Mouse (Mus musculus) spleen, postnatal 10 days (tissue): ENCODE data around the gene Coro7.
"Not testable (repeated sequence)": the region's sequence is repeated elsewhere in the genome, so short reads cannot be mapped to it uniquely, and the experiment has no call there.

Experiments
- DNase-seq, 2 experiments: peaks; one replicate each; pipeline ENCODE4 v3.0.0; 2021 to 2022; ENCODE audit warnings: low spot score in 2 of 2

Gene Coro7

DNA sequence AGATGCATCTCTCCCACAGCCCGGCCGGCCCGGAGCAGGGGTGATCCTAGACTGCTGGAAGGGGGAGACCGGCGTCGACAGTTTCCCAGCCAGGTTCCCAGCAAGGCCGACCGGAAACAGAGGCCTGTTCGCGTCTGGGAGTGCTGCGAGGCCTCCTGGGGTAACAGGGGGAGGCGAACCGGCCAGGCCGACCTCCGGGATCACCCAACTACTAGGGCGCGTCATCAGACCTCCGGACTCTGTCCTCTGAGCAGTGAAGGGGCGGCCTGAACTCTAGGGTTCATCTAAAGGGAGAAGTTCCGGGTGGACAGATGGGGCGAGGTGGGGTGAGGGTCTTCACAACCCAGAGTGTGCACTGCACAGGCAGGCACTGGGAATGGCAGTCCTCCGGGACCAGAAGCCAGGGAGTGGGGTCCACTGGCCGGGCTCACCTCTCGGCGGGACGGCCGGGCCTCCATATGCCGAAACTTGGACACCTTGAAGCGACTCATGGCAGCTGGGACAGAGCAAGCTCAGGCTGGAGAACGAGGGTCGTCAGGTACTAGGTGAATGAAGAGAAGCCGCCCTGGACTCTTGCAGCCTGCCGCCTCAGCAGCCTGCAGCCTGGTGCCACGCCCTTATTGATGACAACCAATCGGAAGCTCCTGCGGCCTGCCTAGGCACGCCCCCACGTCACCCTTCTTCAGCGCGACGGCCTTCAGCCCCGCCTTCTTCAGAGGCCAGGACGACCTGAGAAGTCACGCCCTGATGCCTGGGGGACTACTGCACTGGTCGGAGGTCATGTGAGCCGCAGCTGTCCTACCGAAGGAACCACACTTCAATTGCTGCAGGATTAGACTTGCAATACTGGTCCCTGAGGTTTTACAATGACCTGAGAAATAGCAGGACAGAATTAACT, at the start of gene Coro7:
Gene Coro7, minus strand, starts transcription at position 657 of the 898 bp plus-strand sequence.
- DNase-seq = peak; percentile 81 to 95

DNA sequence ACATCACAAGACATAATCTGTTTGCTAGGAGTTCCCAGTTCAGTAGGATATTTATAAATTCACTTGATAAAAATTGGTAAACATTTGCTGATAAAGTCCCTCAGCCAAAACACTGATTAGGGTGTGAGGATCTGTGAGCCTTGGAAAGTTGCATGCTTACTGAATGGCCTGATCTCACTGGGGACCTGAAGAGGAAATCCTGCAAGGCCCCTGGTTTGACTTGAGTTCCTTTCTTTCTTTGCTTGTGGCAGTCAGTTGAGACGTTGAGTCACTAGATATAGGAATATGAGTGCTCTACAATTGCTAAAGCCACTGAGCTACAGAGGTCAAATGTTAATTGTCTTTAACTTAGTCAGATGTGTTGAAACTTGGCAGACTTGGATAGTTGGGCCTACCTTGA, 48.4 kb upstream of the Coro7 start:
- no peak for DNase-seq

DNA sequence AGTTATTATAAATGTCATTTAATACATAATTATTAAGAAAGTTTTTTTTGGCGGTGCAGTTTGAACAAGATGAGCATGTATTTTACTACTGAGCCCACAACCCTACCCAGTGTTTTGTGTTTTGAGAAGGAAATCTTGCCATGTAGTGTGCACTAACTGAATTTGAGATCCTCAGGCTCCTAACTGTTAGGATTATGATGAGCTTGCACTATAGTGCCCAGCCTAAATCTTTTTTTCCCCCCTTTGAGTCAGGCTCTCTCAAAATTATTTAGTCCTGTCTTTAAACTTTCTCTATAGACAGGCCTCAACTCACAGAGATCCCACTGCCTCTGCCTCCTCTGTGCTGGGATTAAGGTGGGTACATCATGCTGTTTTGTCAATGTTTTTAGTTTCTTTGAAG, 47.9 kb upstream of the Coro7 start:
- no peak for DNase-seq

DNA sequence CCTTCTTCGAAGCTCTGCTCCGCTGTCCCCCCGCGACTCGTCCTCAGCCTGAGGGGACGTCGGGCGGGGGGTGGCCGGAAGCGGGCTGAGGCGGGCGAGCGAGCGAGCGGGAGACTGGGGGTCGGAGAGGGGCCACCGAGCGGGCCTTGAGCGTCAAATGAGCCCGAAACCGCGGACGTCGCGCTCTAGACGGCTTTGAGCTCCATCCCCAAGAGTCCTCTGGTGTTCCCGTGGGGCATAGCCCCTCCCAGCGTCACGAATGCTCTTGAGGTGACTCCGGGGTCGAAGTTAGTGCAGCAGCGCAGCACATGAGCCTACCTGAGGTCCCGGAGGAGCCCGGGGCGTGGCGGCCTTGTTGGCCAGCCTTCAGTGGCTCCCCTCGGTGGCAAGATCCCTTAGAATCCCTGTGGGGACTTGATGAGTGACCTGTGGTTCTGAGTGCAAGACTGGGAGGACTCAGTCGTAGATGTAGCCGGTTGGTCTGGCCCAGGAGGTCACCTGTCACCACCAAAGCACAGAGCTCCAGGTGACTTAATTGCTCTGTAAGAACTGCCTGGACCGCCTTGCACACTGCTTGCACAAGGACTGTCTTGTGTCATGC, 47.1 kb upstream of the Coro7 start:
- DNase-seq = no peak

DNA sequence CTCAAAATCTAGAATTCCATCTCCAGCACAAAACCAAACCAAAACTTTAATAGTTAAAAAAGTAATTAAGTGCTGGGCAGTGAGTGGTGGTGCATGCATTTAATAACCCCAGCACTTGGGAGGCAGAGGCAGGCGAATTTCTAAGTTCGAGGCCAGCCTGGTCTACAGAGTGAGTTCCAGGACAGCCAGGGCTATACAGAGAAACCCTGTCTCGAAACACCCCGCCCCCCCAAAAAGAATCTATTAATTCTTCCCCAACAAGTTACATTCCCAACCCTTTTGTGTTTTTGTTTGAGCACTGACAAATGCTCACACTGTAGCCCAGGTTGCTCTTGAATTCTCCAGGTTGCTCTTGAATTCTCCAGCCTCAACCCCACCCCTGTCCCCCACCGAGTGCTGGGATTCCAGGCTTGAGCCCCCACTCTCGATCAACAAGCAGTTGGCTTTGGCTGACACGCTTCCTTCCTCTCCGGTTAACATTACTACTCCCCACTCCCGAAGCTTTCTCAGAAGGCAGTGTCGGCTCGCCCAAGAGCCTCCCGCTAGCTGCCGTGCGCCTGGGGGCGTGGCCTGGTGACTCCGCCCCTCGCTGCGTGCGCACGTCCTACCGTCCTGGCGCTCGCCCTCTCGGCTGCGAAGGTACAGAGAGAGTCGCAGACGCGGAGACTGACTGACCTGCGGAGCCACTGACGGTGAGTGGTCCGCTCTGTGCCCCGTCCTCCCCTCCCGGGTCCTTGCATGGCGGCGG, 46.4 kb upstream of the Coro7 start, which contains the start of gene Hmox2:
Gene Hmox2, plus strand, starts transcription at position 582 of the 748 bp plus-strand sequence.
- DNase-seq = peak; percentile 98 to 99

DNA sequence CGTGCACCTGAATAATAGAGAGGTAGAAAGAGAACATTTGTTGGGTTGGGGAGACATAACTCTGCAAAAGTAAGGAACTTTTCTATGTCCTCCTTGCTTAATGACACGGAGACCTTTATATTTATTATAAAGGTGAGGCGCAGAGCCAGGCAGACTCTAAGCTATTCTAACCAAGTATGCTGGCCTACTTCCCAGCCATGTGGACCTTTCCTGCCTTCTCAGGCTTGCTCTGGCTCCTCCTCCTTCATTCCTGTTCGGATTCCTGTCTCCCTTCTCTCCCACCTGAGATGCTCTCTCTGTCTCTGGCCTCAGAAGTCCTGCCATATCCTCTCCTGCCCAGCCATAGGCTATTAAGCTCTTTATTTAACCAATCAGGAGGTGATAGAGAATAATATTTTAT, 45.7 kb upstream of the Coro7 start:
- DNase-seq = no peak

DNA sequence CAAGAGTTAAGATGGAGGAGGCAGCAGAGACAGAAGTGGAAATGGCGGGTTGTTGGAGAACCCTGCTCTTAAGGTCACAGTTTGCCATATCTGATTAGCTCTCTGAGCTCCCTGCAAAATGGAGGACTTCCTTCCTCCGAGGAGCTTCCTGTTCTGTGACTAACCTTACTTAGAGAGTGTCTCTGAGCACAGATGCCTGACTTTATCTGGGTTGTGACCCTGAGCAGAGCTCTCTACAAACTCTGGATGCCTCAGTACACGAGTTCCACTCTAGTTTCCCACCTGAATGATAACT, 43.3 kb upstream of the Coro7 start:
- no peak for DNase-seq

DNA sequence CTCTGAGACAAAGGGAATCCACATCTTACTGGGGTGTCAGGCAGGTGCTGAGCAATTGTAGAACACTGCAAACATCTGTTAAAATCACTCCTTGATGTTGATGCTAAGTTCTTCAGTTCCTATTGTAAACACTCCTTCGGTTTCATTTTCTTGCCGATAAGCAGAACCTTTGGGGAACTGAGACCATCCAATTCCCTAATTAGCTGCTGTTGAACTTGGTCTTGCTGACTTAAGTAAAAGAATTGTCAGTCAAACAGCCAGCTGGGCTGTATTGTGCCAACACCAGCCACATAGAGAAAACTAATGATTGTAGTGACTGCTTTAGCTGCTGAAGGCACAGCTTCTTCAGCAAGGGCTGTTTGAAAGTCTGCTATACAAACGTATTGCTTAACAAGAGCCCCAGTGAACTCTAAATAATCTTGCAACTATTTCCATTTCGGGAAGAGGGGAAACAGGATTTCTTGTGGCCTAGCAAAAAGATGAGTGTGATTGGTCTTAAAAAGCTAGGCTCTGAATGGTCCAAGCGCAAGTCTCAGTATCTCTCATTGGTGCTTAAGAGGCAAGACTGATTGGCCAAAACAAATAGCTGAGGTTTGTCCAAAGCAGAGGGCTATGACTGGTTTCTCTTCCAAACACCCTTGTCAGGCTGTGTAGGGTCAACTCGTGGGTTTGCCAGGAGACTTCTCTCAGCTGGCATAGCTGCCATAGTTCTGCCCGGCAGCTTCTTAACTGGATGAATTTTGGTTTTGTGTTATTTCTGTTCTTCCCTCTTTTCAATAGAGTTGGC, 42.7 kb upstream of the Coro7 start:
- DNase-seq = peak in 1 of 2 experiments; percentile 17

DNA sequence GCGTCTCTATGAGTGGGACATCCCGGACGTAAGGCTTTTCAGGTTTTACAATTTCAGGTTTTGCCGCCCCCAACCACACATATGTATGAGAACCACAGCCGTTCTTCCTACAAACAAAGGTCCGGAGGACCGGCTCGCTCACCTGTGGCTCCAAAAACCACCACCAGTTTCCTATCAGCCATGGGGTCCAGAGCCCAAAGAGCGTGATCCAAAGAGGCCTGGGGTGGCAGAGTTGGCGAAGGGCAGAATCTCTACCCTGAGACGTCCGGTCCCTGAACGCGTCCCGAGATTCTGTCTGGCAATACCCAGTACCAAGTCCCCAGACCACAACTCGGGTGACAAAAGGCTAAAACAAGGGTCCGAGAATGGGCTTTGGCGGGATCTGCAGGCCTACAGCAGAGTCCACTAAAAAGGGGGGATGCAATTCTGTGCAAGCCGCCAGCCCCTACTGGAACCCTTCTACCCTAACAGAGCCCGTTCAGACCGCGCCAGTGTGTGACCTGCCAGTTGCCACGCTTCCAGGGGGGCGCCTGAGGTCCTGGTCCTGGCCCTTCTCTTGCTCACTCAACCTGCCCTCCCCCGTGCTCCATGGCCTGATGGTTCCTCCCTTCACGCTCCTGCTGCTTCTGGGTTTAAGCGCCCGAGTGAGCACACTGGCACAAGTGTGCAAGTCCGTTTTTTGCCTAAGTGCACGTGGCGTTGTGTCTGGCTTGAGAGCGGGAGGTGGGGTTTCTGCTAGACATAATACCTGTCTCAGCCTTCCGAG, 39.4 kb upstream of the Coro7 start, which contains the start of gene Nmral1:
Gene Nmral1, minus strand, starts transcription at position 604 of the 766 bp plus-strand sequence.
- peak; percentile 76 to 79 for DNase-seq

DNA sequence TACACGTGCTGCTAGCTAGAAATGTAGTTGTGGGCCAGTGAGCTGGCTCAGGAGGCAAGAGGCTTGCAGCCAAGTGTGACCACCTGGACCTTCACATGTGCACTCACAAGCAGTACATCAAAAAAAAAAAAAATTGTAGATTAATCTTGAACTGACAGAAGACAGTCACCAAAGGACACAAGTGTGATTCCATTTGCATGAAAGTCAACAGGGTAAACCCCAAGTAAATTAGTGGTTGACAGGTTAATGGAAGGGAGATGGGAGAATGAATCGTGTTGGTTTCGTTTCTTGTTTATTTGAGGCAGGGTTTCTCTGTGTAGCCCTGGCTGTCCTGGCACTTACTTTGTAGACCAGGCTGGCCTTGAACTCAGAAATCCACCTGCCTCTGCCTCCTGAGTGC, 38.3 kb upstream of the Coro7 start:
- no peak for DNase-seq

DNA sequence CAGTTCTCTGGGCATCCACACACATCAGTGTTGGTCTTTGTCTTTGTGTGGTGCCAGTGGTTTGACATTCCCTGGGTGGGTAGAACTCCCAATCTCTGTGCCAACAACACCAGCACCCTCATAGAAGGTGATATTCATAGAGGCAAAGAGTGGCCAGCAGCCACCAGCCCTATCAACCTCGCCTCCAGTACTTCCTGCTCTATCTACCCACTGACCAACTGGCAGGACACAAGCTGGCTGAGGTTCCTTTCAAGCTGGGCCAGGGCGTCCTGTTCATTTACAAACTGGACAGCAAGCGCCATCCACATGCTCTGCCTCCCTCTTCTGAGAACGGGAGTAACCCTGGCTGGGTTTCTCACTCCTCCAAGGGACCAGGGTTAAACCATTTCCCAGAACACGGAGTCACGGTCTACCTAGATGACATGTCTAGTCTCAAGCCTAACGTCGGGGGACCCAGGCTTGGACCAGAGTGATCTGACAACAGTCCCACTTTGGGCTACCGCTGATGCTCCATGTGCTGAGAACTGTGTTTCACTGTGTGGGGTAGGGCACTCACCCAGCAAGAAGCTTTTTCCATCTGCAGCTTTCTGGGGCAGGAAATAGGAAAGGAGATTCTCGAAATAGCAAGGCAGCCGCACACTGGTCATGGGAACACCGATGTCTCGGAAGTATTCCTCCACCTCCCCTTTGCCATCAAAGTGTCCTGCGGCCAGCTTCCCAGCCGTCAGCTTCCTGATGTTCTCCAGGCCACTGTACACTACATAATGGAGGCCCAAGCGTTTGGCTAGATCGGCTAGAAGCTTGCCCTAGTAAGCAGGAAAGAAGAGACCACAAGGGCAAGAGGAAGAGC, 34.5 kb upstream of the Coro7 start:
- DNase-seq = no peak

DNA sequence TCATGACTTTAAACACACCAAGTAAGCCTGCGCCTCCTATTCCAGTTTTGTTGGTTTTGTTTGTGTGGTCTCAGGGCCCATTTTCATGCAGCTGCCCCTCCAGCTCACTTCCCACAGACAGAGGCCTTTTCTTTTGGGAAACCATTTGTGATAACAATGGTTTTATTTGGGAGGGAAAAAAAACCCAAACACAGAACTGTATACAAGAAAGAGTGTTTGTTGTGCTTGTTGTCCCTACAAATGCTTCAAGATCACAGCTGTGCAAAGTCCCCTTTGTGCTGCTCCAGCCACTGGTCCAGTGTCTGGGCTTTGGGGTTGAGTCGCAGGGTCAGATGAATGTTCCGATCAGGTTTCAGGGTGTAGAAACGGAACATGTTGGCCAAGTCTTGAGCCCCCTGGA, 31.6 kb upstream of the Coro7 start:
- DNase-seq = no peak

DNA sequence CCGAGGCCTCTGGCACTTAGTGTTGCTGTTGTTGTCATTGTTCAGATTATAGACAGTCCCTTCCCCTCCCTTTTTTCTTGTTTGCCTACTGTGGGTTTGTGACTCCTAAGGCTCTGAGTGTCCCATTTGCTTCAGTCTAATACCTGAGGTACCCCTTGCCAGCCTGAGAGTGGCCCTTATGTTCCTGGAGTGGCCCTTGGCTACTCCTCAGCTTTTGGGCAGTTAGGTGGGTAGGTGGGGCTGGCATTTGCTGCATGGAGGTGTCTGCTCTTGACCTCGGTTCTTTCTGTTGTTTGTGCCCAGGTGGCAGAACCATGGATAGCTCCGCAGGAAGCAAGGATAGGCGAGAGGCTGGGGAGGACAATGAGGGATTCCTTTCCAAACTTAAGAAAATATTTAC, 26.0 kb upstream of the Coro7 start:
- DNase-seq = no peak

DNA sequence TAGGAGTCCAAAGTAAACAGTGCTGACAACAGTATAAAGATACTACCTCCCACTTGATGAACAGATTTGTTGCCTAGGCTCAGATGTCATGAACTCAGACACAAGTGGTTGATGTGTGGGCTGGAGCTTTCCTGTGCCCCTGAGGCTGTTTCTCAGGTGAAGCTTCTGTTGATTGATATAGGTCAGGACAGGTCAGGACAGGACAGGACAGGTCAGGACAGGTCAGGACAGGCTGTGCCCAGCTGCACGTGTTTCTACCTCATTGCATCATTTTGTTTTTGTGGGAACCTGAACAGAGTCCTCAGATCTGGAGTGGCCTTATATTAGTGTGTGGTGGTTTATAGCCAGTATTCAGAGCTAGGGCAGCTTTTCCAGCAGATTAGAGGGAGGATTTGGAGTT, 23.1 kb upstream of the Coro7 start:
- DNase-seq = no peak

DNA sequence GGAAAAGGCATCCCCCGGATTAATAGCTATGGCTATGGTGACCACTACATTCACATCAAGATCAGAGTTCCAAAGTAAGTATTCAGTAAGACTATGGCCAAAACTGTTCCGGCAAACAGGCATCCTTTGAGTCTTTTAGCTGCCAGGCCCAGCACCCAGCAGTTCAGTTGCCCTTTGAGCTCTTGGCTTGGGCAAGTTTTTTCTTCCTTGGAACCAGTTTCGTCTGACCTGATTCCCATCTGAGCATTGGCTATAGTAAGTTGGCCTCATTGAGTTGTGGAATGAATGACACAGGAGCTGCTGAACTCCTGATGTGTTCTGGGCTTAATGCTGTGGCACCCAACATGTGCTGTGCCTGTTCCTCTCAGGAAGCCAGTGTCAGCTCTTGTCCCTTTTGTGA, 21.6 kb upstream of the Coro7 start:
- no peak for DNase-seq

DNA sequence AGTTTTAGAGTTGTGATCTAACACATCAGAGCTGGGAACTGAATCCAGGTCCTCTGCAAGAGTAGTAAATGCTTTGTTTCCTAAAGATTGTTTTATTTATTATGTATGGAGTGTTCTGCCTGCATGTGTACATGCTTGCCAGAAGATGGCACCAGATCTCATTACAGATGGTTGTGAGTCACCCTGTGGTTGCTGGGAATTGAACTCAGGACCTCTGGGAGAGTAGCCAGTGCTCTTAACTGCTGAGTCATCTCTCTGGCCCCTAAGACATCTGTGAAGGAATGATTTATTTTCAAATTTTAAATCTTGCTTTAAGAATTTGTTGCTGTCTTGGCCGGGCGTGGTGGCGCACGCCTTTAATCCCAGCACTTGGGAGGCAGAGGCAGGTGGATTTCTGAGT, 9.8 kb upstream of the Coro7 start:
- not testable (repeated sequence) for DNase-seq

DNA sequence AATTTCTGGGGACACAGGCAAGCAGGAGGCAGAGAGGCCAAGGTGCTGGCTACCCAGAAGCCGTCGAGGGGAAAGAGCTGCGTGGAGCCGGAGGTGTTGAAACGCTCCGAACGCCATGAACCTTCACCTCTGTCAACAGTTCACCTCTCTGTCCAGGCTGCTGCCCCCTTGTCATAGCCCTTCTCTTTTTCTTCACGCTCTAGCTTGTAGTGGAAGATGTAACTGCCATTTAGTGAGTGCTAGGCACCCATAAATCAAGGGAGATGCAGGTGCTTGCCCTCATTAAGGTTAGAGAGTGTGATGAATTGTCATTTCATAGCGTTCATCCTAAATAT, 4.8 kb upstream of the Coro7 start:
- no peak for DNase-seq

DNA sequence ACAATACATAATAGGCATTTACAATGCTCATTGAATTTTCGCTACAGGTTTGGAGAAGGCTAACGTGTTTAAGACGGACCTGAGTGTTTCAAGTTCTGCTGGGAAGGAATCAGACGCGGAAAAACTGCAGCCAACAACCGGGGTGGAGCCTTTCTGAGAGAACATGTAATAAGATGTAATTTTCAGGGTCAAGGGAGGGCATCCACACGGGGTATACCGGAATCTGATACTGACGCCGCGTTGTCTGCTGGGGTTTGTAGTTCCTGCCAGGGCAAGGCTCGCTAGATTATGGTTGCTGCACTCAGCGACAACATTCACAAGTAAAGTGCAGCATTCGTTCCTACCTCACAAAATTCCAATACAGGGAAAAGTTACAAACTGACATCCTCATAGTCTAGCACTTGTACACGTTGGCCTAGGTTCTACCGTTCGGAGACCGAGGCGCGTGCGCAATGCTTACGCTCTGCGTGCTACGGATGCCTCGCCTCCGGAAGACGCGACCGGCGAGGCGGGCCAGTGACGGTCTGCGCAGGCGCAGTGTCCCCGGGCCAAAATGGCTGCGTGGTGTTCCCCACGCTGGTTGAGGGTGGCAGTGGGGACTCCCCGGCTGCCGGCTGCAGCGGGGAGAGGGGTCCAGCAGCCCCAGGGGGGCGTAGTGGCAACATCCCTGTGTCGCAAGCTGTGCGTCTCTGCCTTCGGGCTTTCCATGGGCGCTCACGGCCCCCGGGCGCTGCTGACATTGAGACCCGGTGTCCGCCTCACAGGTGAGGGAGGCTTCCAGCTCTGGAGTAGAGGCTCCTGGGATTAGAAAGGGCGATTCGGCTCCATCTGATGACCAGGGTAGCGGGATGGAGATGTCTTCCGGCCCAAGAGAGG, 4.2 kb upstream of the Coro7 start:
- DNase-seq = peak; percentile 97 to 99

DNA sequence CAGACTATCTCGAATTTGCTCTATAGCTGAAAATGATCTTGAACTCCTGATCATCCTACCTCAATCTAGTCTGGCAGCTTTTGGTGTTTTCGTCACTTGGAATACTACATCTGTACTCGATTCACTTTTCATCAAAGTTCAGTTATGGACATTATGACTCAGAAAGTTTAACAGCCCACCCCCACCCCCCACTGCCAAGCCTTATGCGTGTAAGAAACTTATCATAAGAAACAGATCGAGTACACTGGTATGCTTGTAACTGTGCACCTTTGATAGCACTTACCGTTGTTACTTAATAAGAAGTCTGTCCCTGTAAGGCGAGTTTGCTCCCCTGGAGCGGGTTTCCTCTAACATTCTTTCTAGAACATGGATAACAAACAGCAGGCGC, 3.6 kb upstream of the Coro7 start:
- no peak for DNase-seq
